Mouse (Mus musculus): ENCODE results near the gene Tada2a. TPM values are rescaled to one million over a fixed set of nuclear protein-coding genes. Genes with fewer than 3 reads are reported as not detected.

The Tada2a gene
- 5.9 TPM for polyA plus RNA-seq (2017; shearing (Covaris generic))

DNA sequence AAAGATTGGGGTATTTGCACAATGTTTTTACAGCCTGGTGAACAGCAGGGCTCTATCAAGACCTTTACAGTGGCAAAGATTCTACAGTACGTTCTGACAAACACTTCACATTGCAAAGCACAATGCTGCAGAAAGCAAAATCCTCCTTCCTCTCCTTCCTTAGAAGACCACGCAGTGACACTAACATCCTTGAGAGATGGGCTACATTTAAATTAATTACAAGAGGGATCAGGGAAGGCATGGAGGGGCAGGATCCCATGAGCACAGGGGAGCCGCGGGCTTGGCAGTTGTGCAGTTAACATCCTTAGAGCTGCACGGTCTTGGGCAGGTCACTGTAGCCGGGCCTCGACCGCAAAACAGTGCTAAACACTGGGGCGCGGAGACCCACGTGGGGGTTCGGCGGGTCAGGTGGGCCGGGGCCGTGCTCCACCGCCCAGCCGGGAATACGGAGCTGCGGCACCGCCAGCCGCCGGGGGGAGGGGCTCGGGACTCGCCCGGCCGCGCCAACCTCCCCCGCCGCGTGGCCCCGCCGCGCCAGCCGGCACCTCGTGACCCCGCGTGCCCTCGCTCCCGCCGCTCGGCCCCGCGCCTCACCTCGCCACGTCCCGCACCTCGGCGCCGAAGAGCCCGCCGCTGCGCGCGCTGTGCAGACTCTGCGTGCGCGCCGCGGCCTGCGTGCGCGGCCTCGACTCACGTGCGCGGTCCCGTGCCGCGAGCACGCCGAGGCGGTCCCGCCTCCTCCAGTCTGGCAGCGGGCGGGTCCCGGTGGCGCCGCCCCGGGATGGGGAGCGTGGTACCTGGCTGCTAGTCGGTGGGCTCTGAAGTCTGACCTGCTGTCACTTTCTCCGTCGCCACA, at the start of gene Tada2a, which contains the start of gene Acaca:
Tada2a (minus strand) TSS at position 658 of the 856 bp plus-strand sequence.
Acaca (plus strand) TSS at position 730 of the 856 bp plus-strand sequence.

DNA sequence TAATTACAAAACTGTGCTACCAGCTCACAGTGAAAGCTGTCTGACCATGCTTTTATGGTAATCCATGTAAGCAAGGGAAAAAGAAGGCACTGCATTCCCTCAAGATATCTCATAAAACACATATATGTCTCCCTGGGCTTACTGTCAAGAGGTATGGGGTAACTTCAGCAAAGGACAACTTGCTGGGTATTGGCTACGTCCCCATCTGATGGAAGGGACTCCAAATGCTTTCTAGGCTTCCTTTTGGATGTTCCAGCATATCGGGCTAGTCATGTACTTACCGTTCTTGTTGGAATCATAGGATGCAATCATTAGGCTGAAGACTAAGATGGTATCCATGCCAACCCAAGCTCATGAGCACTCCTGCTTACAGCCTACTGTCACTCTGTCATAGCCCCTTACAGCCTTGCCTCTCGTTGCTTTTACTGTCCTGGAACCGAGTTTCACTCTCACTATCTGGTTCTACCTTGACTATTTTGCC, 37.7 kb upstream of the Tada2a start, which contains the start of gene Gm11437:
Gm11437 (minus strand) TSS at position 431 of the 481 bp plus-strand sequence.

GRCm38 (mm10) chr11:84069034-84069370, 60.4 kb downstream of the Tada2a start, which contains the start of gene Dusp14:
Gene Dusp14 (minus strand): TSS chr11:84069261.

Other genes with a start within 250 kb of the Tada2a start
- gene Ddx52, start 187.5 kb downstream of the Tada2a start, polyA plus RNA-seq (2017; shearing (Covaris generic)) = 51.1 TPM
- 37.2 TPM for gene Synrg, start 165.2 kb downstream of the Tada2a start, polyA plus RNA-seq (2017; shearing (Covaris generic))
- 6.9 TPM for gene Dusp14, start 60.3 kb downstream of the Tada2a start, polyA plus RNA-seq (2017; shearing (Covaris generic))
- gene Acaca, start 72 bp upstream of the Tada2a start, polyA plus RNA-seq (2017; shearing (Covaris generic)) = 8.9 TPM
- not detected for gene Gm11437, start 37.9 kb upstream of the Tada2a start, polyA plus RNA-seq (2017; shearing (Covaris generic))

All from effector memory CD4-positive, alpha-beta T cell, adult 7 months (primary cell).